Mouse (Mus musculus) kidney, adult 18-20 months (tissue): ENCODE results near the gene Gm28043.
A peak's percentile ranks its signal among the peaks of the same experiment; 100 is the strongest.
"Not testable (repeated sequence)": the region's sequence is repeated elsewhere in the genome, so short reads cannot be mapped to it uniquely, and the experiment has no call there.

Experiments
- DNase-seq: peaks from one replicate; pipeline ENCODE4 v3.0.0; 2021

Gm28043 gene

GRCm38 (mm10) chr17:29614115-29615023 is at the start of gene Gm28043, which contains the start of gene Rnf8:
Gm28043 (plus strand) TSS chr17:29614876.
Rnf8 (plus strand) TSS chr17:29614790.
- peak; percentile 95 for DNase-seq

GRCm38 (mm10) chr17:29565521-29565920 is 49.2 kb upstream of the Gm28043 start:
- DNase-seq = no peak

GRCm38 (mm10) chr17:29568435-29568834 is 46.2 kb upstream of the Gm28043 start:
- DNase-seq = no peak

GRCm38 (mm10) chr17:29569831-29570230 is 44.8 kb upstream of the Gm28043 start:
- no peak for DNase-seq

- DNase-seq = peak; percentile 37
These were observed 35.0 kb upstream of the Gm28043 start for GRCm38 (mm10) chr17:29579579-29580126.

GRCm38 (mm10) chr17:29583569-29583968 is 31.1 kb upstream of the Gm28043 start:
- DNase-seq = no peak

DNA sequence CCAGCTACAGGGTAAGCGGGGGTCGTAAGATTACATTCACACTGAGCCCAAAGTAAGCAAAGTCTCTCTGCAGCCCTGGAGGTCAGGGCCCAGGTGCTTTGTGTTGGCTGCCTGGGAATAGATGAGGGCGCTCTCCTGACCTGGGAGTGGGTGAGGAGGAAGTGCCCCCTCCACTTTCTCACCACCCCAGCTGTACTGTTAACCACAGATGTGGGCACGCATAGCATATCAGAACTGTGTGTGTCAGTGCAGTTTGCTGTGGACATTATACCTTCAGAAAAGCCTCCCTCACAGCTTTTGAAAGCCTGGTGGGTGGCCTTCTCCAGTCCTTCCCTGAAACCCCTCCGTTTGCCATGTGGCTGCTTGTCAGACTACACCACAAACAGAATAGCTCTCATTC is 30.4 kb upstream of the Gm28043 start:
- no peak for DNase-seq

DNA sequence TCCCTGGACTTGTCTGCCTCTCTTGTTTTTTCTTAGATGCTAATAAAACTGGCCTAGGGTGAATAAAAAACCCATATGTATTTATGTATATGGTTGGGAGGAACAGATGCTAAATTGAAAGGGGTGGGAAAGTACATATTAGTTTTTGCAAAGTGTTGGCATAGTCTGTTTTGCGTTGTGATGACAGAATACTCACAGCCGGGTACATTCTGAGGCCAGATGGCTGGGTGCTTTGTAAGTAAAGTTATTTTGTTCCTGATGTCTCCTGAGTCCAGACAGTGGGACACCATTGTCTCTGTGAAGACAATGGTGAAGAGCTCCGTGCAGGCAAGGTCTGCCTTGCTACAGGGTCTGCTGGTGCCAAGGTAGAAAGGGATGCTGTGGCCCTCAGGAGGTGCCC is 29.9 kb upstream of the Gm28043 start:
- no peak for DNase-seq

DNA sequence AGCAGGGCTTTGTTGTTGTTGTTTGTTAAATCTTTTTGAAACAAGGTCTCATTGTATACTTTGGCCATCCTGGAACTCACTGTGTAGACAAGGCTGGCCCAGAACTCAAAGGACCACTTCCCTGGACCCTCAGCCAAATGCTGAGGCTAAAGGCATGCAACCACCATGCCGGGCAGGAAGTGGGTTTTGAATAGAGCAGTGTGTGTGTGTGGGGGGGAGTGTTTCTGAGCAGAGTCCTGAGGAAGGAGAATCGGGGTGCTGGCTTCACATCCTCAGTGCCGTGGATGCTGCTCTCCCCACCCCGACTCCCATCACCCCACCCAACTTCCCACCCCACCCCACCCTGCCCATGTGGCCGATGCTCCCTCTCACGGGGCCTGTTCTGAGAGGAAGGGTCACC is 29.2 kb upstream of the Gm28043 start:
- no peak for DNase-seq

DNA sequence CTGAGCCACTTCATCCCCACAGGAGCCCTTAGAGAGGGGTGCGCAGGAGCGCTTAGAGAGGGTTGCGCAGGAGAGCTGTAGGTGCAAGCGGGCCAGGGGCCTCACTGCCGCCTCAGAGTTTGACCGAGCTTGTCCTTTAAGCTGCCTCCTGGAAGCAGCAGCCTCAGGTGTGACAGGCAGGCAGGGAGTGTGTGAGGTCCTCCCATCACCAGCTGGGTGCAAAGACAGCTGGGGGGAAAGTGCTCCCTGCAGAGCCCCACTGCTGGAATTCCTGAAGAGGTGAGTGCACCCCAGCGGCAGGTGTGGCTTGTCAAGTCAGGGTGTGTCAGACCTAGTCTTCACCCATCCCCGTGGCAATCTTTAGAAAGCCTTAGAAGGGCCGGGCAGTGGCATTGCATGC is 27.8 kb upstream of the Gm28043 start:
- DNase-seq = no peak

DNA sequence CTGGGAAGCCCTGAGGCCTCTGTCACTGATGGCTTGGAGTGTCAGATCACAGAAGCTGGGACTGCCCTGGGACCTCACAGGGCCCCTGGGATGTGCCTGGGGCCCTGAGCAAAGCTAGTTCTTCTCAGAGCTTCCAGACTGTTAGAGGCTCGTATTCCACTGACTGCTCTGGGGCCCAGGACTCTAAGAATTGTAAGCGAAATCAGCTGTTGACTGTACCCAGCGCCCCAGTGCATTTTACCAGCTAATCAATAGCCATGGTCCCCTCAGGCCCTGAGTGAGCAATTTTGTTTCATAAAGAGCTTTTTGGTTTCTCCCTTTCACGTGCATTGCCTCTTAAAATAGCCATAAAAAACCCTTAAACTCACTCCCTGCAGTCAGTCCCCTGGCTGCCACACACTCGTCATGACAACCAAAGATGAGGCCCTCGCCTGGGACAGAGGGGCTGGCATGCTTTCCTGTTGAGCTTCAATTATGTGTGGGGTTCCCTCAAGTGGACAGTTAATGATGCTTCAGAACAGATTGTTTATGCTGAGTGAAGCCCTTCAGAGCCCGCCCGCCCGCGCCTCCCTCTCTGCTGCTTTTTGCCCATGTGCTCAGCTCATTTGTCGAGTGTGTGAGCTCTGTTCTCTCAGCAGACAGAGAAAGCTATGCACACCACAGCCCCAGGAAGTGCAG is 25.3 kb upstream of the Gm28043 start:
- no peak for DNase-seq

DNA sequence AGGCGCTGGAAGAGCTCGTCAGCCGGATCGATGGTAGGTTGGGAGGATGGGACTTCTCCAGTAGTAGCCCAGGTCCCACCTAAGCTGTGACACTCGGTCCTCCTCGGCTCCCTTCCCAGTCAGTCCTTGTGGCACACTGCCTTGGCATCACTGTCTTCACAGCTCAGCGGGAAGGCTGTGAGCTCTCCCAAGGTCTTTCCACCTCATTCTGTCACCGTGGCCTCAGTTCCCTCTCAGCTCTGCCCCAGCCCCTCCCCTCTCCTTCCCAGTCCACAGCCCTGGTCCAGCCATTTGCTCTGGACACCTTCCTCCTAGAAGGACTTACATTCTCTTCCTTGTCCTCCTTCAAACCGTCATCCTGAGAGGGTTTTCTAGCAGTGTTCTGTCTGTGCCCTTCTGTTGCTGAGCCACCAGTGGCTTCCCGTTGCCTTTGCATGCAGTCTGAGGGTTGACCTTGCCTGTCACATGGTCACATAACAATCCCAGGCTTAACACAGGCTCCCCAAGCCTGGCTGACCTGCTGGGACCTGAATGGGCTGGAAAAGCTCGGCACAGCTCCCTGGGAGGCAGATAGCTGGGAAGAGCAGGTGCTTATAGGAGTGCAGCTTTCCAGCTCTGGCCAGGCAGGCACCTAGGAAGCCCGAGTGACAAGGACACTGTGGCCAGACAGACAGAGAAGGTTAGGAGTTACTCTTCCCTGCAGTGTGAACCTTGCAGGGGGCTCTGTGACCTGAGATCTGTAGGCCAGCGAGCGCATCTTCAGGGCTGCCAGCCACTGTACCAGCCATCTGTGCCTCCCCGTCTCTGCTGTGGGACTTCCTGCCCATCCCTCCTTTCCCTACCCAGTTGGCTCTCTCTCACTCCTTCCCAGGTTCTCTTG is 18.5 kb upstream of the Gm28043 start:
- DNase-seq = no peak

DNA sequence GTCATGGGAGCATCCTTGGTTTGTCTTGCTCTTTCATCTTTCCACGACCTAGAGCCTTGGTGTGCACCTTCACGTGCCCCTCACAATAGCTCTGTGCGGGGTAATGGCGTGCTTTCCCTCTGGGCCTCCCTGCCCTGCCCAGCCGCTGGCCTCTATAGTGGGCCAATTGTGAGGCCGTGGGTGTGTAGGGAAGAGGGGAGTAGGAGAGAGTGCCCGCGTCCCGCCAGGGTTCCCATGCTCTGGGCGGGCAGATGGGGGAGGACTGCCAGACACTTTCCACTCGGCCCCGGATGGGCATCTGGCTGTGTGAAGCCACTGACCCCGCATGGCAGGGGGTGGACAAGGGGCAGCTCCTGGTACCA is 17.9 kb upstream of the Gm28043 start:
- no peak for DNase-seq

- no peak for DNase-seq
These were observed 15.6 kb upstream of the Gm28043 start for GRCm38 (mm10) chr17:29599051-29599450.

- DNase-seq = peak; percentile 54
These were observed 15.1 kb upstream of the Gm28043 start for GRCm38 (mm10) chr17:29599537-29599936.

DNA sequence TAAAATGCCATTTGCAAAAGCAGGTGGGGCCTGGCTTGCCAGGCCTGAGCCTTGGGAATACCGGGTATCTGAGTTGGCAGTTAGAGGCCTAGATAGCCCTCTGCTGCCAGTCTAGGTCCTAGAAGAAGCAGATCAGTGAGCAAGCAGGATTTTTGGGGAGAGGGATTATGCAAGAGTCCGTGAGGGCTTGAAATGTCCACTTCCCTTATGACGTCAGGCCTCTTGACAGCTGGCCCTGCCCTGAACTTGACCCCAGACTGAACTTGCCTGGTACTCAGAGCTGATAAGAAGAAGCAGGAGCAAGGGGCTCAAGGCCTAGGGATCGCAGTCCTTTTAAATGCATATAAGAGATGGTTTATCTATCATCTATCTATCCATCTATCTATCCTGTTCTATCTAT is 13.3 kb upstream of the Gm28043 start:
- no peak for DNase-seq

DNA sequence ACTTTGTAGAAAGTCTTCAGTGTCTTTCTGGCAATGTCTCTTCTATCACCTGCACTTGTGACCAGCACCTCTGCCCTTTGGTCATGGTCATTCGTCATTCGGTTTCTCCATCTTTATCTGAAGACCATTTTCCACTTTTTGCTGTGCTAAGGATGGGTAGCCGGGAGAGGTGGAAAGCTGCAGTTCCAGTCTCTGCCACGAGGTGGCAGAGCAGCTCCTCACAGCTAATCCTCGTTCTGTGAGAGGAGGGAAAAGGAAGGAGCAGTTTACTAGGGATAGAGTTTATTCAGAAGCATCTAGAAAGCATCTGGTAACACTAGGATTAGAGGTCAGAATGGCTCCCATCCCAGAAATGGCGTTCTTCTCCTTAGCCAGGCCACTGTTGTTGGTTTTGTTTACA is 11.4 kb upstream of the Gm28043 start:
- DNase-seq = peak; percentile 86

- DNase-seq = not testable (repeated sequence)
These were observed 1.2 kb upstream of the Gm28043 start for GRCm38 (mm10) chr17:29613453-29613852.

GRCm38 (mm10) chr17:29615024-29615551 is 412 bp downstream of the Gm28043 start:
- DNase-seq = no peak

GRCm38 (mm10) chr17:29615616-29616015 is 940 bp downstream of the Gm28043 start:
- DNase-seq = no peak

- DNase-seq = no peak
These were observed 4.6 kb downstream of the Gm28043 start for GRCm38 (mm10) chr17:29619231-29619630.

DNA sequence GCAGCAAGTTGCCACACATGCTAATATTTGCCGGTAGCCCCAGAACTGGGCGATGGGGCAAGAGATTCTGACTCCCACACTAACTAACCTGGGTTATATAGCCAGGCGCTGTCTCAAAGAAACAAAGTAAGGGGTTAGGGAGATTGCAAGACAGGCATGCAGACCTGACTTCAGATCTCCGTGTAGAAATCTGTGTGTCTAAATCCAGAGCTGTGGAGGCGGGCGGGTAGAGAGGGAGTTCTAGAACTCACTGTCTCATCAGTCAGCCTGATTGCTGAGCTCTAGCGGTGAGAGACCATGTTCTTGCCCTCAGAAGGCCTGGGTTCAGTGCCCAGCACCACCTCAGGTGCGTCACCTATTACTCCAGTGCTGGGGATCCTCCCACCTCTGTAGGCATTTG is 8.8 kb downstream of the Gm28043 start:
- no peak for DNase-seq

DNA sequence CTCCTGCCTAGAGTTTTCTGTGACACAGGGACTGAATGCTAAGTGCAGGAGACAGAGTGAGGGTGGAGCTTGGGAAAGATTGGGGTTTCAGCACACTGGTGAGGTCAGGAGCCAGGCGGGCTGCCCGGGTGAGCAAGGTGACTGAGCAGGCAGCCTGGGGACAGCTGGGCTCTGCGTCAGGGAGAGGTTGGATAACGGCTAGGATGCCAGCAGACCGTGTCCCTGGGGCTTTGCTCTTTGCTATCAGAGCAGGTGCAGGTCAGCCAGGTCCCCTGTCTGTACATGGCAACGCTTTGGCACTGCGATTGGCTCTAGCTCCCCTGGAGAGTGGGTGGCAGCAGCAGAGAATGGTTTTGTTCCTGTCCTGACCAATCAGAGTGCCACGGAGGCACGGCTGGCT is 12.6 kb downstream of the Gm28043 start:
- DNase-seq = no peak
